Mouse (Mus musculus): ENCODE data around the gene P2ry6.

GRCm38 (mm10) chr7:101002274-101002673 lies 27.8 kb upstream of the P2ry6 start:
- no peak for TF ChIP-seq CTCF (IDR thresholded peaks at IDR 0.05; ENCODE audit: low read depth, low read length)
- no peak for TF ChIP-seq POLR2A (IDR thresholded peaks at IDR 0.05; ENCODE audit: insufficient read depth, low read length)
